Mouse (Mus musculus) kidney, adult 11 months (tissue): ENCODE measurements around the gene Slc3a2.
"Not testable (repeated sequence)": the region's sequence is repeated elsewhere in the genome, so short reads cannot be mapped to it uniquely, and the experiment has no call there.

Source experiments
- DNase-seq: peaks from one replicate; pipeline ENCODE4 v3.0.0; 2022

The Slc3a2 gene

GRCm38 (mm10) chr19:8722907-8723573 is at the start of gene Slc3a2:
Gene Slc3a2 (minus strand): TSS chr19:8723369.
- peak; percentile 97 for DNase-seq

- peak; percentile 75 for DNase-seq
Measured at GRCm38 (mm10) chr19:8770567-8771270, 47.5 kb upstream of the Slc3a2 start, which contains the start of gene Tmem223. Gene Tmem223 (plus strand): TSS chr19:8770996.

GRCm38 (mm10) chr19:8765562-8765961 is 42.4 kb upstream of the Slc3a2 start:
- DNase-seq: no peak

GRCm38 (mm10) chr19:8763276-8763675 is 40.1 kb upstream of the Slc3a2 start:
- no peak for DNase-seq

- DNase-seq: no peak
Measured at GRCm38 (mm10) chr19:8760757-8761156, 37.6 kb upstream of the Slc3a2 start.

- no peak for DNase-seq
Measured at GRCm38 (mm10) chr19:8758899-8759298, 35.7 kb upstream of the Slc3a2 start.

- no peak for DNase-seq
Measured at GRCm38 (mm10) chr19:8757471-8757998, 34.4 kb upstream of the Slc3a2 start.

GRCm38 (mm10) chr19:8756635-8757387 is 33.6 kb upstream of the Slc3a2 start, which contains the start of gene Nxf1:
Gene Nxf1 (plus strand): TSS chr19:8757073.
- DNase-seq: peak; percentile 87

- no peak for DNase-seq
Measured at GRCm38 (mm10) chr19:8755652-8756051, 32.5 kb upstream of the Slc3a2 start.

- no peak for DNase-seq
Measured at GRCm38 (mm10) chr19:8747368-8747767, 24.2 kb upstream of the Slc3a2 start.

- DNase-seq: no peak
Measured at GRCm38 (mm10) chr19:8745382-8745781, 22.2 kb upstream of the Slc3a2 start.

GRCm38 (mm10) chr19:8742176-8742575 is 19.0 kb upstream of the Slc3a2 start:
- DNase-seq: no peak

- peak; percentile 98 for DNase-seq
Measured at GRCm38 (mm10) chr19:8741243-8741869, 18.2 kb upstream of the Slc3a2 start, which contains the start of gene Stx5a. Gene Stx5a (plus strand): TSS chr19:8741413.

- DNase-seq: no peak
Measured at GRCm38 (mm10) chr19:8740603-8741002, 17.4 kb upstream of the Slc3a2 start, which contains the start of gene 1700092M07Rik. Gene 1700092M07Rik (plus strand): TSS chr19:8740718.

GRCm38 (mm10) chr19:8739646-8740045 is 16.5 kb upstream of the Slc3a2 start:
- DNase-seq: no peak

- DNase-seq: no peak
Measured at GRCm38 (mm10) chr19:8738911-8739310, 15.7 kb upstream of the Slc3a2 start.

- DNase-seq: no peak
Measured at GRCm38 (mm10) chr19:8736160-8736467, 12.9 kb upstream of the Slc3a2 start.

- peak; percentile 85 for DNase-seq
Measured at GRCm38 (mm10) chr19:8735389-8736159, 12.4 kb upstream of the Slc3a2 start, which contains the start of gene Wdr74. Gene Wdr74 (plus strand): TSS chr19:8735827.

- DNase-seq: no peak
Measured at GRCm38 (mm10) chr19:8734334-8734733, 11.2 kb upstream of the Slc3a2 start.

GRCm38 (mm10) chr19:8728335-8729099 is 5.3 kb upstream of the Slc3a2 start:
- not testable (repeated sequence) for DNase-seq

- no peak for DNase-seq
Measured at GRCm38 (mm10) chr19:8727495-8728114, 4.4 kb upstream of the Slc3a2 start.
